Mouse (Mus musculus): Measurements from ENCODE around the gene Aspg. TPM values are rescaled to one million over a fixed set of nuclear protein-coding genes. Genes with fewer than 3 reads are reported as not detected.

Gene Aspg
- polyA plus RNA-seq, 1 experiment from 2014 or later = 0.31 TPM

DNA sequence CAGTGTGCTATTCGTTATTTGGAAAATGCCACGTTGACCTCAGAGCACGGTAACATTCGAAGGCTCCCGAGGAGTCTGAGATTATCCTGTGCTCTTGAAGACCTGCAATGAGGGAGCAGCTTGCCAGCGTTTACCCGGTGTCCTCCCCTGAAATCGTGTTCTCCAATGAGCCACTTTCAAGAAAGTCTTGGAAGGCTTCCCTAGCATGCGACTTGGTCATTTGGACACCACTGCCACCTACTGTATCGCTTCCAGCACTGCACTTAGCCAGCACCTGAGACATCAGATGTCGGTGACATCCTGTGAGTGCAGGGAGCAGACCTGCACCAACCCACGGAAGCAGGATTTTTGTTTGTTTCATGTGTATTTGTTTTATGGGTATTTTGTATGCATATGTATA lies 15.4 kb upstream of the Aspg start:
- H3K4me2 ChIP-seq (ENCODE audit: low read depth, low read length) = no peak overlapping the region; the same call in 1 of the 2 replicates
- no peaks in the 10 kb centered on the region for H3K27me3 ChIP-seq (ENCODE audit: control insufficient read depth, insufficient read depth, low read length)
- no peak overlapping the region for H3K4me3 ChIP-seq (ENCODE audit: low read depth, low read length)
- 6% methylated on average over 12 of the region's 12 CpGs for WGBS
- H3K27ac ChIP-seq (replicated peaks; ENCODE audit: low read depth, low read length) = no peak overlapping the region
- DNase-seq (ENCODE audit: low spot score) (peak; percentile 84), ATAC-seq (replicated peaks; ENCODE audit: insufficient number of reproducible peaks, low FRiP score, low TSS enrichment, low read depth) (no peak)
- no peaks in the 10 kb centered on the region for H3K9me3 ChIP-seq (replicated peaks; ENCODE audit: control insufficient read depth, low read length)
- H3K9ac ChIP-seq (replicated peaks; ENCODE audit: low read length) = 0 out of 2 replicates have a peak overlapping the region, but pooled peaks have one; percentile 25
- no peaks in the 10 kb centered on the region for H3K36me3 ChIP-seq (replicated peaks; ENCODE audit: control insufficient read depth, insufficient read depth, low read depth, low read length)
- H3K4me1 ChIP-seq (ENCODE audit: control insufficient read depth, insufficient read depth, low read length) = no peaks in the 10 kb centered on the region

DNA sequence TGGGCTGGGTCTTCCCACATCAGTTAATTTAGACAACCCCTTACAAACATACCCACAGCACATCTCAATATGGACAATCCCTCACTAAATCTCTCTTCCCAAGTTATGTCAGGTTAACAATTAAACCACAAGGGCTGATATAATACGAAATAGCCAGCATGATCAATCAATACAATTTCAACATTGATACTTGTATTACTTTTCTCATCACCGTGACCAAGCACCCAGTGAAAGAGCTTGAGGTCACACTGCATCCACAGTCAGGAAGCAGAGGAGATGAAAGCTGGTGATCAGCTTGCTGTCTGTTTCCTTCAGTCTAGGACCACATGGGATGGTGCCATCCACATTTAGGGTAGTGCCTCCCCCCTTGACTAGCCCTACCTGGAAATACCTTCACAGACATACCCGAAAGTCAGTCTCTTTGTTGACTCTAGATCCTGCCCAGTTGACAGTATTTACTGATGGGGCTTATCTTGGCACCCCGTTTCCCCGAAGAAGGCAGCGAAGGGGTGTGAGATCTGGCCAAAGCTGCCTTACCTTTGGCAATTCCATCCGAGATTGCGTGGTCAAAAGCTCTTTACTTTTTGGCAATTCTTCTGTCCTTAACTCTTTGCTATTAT lies 12.1 kb upstream of the Aspg start:
- H3K27me3 ChIP-seq (ENCODE audit: control insufficient read depth, insufficient read depth, low read length) = no peaks in the 10 kb centered on the region
- DNase-seq (ENCODE audit: low spot score) (no peak), ATAC-seq (replicated peaks; ENCODE audit: insufficient number of reproducible peaks, low FRiP score, low TSS enrichment, low read depth) (no peak)
- H3K4me2 ChIP-seq (ENCODE audit: low read depth, low read length) = no peak overlapping the region
- H3K9ac ChIP-seq (replicated peaks; ENCODE audit: low read length) = no peak overlapping the region
- no peaks in the 10 kb centered on the region for H3K9me3 ChIP-seq (replicated peaks; ENCODE audit: control insufficient read depth, low read length)
- no peaks in the 10 kb centered on the region for H3K4me1 ChIP-seq (ENCODE audit: control insufficient read depth, insufficient read depth, low read length)
- 82% methylated on average over 8 of the region's 8 CpGs for WGBS
- no peak overlapping the region for H3K27ac ChIP-seq (replicated peaks; ENCODE audit: low read depth, low read length)
- no peaks in the 10 kb centered on the region for H3K36me3 ChIP-seq (replicated peaks; ENCODE audit: control insufficient read depth, insufficient read depth, low read depth, low read length)
- H3K4me3 ChIP-seq (ENCODE audit: low read depth, low read length) = no peak overlapping the region

DNA sequence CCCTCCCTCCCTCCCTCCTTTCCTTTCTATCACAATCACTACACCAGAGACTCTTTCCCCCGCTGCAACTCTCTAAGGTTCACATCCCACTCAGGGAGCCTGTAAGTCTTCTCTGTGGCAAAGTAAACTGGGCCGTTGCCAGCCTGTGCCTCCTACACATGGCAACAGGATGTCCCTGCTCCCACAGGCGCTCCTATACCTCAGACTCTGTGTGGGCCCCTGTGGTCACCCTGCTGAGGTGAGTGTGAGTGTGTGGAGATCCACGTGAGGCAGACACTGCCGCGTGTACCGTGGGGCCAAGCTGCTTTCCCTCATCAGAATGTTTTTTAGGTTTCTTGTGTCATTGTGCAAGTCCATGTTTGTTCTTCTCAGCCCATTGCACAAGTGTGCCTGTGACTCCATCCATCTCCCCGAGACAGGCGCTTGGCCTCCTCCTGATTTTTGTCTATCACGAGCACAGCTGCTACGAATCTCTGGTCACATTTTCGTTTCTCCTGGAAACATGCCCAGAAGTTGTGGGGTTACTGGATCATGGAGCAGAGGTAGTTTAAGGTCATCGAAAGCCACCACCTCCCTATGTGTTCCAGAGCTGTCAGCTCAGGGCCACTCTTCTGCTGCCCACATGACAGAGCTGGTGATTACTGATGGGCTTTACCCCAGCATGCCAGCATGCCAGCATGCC lies 10.3 kb upstream of the Aspg start:
- 82% methylated on average over 13 of the region's 13 CpGs for WGBS
- Histone ChIP-seq H3K36me3 (replicated peaks; ENCODE audit: control insufficient read depth, insufficient read depth, low read depth, low read length) (no peaks in the 10 kb centered on the region), H3K4me1 (ENCODE audit: control insufficient read depth, insufficient read depth, low read length) (no peaks in the 10 kb centered on the region), H3K27ac (replicated peaks; ENCODE audit: low read depth, low read length) (no peak overlapping the region), H3K9me3 (replicated peaks; ENCODE audit: control insufficient read depth, low read length) (no peaks in the 10 kb centered on the region), H3K4me2 (ENCODE audit: low read depth, low read length) (no peak overlapping the region), H3K27me3 (ENCODE audit: control insufficient read depth, insufficient read depth, low read length) (no peaks in the 10 kb centered on the region), H3K9ac (replicated peaks; ENCODE audit: low read length) (no peak overlapping the region), H3K4me3 (ENCODE audit: low read depth, low read length) (no peak overlapping the region)
- ATAC-seq (replicated peaks; ENCODE audit: insufficient number of reproducible peaks, low FRiP score, low TSS enrichment, low read depth) = no peak
- DNase-seq (ENCODE audit: low spot score) = no peak

DNA sequence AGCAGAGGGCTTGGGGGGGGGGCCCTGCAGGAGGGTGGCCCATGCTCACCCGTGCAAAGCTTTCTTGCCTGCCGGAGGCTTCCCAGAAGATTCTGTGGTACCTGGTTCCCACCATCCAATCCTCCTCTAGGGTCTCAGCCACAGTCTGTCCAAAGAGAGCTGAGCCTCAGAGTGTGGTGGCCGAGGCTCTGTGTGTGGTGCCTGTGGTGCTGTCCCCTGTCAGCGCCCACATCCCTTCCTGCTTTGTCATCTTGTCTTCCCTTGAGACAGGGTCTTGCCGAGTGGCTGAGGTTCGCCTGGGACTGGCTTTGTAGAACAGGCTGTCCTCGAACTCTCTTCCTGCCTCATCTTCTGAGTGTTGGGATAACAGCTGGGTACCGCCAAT lies 9.8 kb upstream of the Aspg start:
- WGBS = 73% methylated on average over 8 of the region's 8 CpGs
- Histone ChIP-seq H3K36me3 (replicated peaks; ENCODE audit: control insufficient read depth, insufficient read depth, low read depth, low read length) (no peaks in the 10 kb centered on the region), H3K4me1 (ENCODE audit: control insufficient read depth, insufficient read depth, low read length) (no peaks in the 10 kb centered on the region), H3K9ac (replicated peaks; ENCODE audit: low read length) (no peak overlapping the region), H3K27me3 (ENCODE audit: control insufficient read depth, insufficient read depth, low read length) (no peaks in the 10 kb centered on the region), H3K4me2 (ENCODE audit: low read depth, low read length) (no peak overlapping the region), H3K4me3 (ENCODE audit: low read depth, low read length) (no peak overlapping the region), H3K27ac (replicated peaks; ENCODE audit: low read depth, low read length) (no peak overlapping the region), H3K9me3 (replicated peaks; ENCODE audit: control insufficient read depth, low read length) (no peaks in the 10 kb centered on the region)
- ATAC-seq (replicated peaks; ENCODE audit: insufficient number of reproducible peaks, low FRiP score, low TSS enrichment, low read depth) = no peak
- no peak for DNase-seq (ENCODE audit: low spot score)

DNA sequence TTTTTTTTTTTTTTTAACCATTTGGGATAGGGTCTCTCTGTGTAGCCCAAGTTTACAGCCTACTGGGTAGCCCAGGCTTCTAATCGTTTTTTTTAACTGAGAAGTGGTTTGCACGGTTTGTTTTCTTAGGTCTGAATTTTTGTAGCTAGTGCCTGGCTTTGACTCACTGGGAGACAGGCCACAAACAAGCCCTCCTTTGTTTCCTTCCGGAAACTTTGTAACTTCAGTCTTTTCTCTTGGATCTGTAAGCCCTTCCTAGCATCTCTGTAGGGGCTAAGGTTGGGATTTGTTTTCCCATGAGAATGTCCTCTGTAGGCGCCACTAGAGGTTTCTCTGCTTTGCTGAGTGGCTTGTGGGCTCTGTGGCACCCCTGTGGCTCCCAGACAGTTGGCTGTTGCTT lies 6.4 kb upstream of the Aspg start:
- H3K4me3 ChIP-seq (ENCODE audit: low read depth, low read length) = no peak overlapping the region
- H3K9ac ChIP-seq (replicated peaks; ENCODE audit: low read length) = no peak overlapping the region
- DNase-seq (ENCODE audit: low spot score) (no peak), ATAC-seq (replicated peaks; ENCODE audit: insufficient number of reproducible peaks, low FRiP score, low TSS enrichment, low read depth) (no peak)
- 35% methylated on average over 4 of the region's 4 CpGs for WGBS
- H3K4me2 ChIP-seq (ENCODE audit: low read depth, low read length) = no peak overlapping the region
- H3K36me3 ChIP-seq (replicated peaks; ENCODE audit: control insufficient read depth, insufficient read depth, low read depth, low read length) = no peaks in the 10 kb centered on the region
- no peaks in the 10 kb centered on the region for H3K9me3 ChIP-seq (replicated peaks; ENCODE audit: control insufficient read depth, low read length)
- no peak overlapping the region for H3K27ac ChIP-seq (replicated peaks; ENCODE audit: low read depth, low read length)
- no peaks in the 10 kb centered on the region for H3K4me1 ChIP-seq (ENCODE audit: control insufficient read depth, insufficient read depth, low read length)
- H3K27me3 ChIP-seq (ENCODE audit: control insufficient read depth, insufficient read depth, low read length) = no peaks in the 10 kb centered on the region

DNA sequence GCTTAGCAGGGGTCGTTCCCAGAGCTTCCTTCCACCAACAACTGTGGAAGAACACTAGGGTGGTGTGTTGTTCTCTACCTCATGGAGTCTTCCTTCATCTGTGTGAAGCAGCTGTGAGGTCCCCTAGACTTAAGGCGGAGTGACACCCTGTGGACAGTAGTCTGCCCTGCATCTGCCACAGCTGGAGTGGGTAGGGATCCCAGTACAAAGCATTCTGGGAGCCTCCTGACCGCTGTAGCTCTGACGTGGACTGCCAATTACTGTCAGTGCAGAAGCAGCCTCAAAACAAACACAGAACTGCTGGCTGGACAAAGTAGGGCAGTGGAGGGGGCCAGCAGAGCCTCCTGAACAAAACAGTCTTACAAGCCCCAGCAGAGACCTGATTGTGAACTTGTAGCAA lies 5.4 kb upstream of the Aspg start:
- Histone ChIP-seq H3K27ac (replicated peaks; ENCODE audit: low read depth, low read length) (no peak overlapping the region), H3K4me3 (ENCODE audit: low read depth, low read length) (no peak overlapping the region), H3K9ac (replicated peaks; ENCODE audit: low read length) (no peak overlapping the region), H3K4me1 (ENCODE audit: control insufficient read depth, insufficient read depth, low read length) (no peaks in the 10 kb centered on the region), H3K36me3 (replicated peaks; ENCODE audit: control insufficient read depth, insufficient read depth, low read depth, low read length) (no peaks in the 10 kb centered on the region), H3K27me3 (ENCODE audit: control insufficient read depth, insufficient read depth, low read length) (no peaks in the 10 kb centered on the region), H3K4me2 (ENCODE audit: low read depth, low read length) (no peak overlapping the region), H3K9me3 (replicated peaks; ENCODE audit: control insufficient read depth, low read length) (no peaks in the 10 kb centered on the region)
- DNase-seq (ENCODE audit: low spot score) = no peak
- 47% methylated on average over 4 of the region's 4 CpGs for WGBS
- no peak for ATAC-seq (replicated peaks; ENCODE audit: insufficient number of reproducible peaks, low FRiP score, low TSS enrichment, low read depth)

DNA sequence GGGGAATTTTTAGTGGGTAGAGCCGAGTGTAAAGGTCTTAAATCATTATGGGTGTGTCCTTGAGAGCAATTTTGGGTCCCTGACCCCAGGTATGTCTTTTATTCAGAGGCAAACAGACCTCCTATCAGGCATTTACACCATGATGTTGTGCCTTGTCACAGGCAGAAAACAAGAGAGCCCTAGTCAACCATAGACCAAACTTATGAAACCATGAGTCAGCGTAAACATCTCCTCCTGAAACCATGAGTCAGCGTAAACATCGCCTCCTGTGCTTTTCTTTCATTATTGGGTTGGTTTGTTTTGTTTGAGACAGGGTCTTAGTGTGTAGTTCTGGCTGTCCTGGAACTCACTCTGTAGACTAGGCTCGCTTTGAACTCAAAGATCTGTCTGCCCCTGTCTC lies 3.3 kb upstream of the Aspg start:
- Histone ChIP-seq H3K9ac (replicated peaks; ENCODE audit: low read length) (no peak overlapping the region), H3K9me3 (replicated peaks; ENCODE audit: control insufficient read depth, low read length) (no peaks in the 10 kb centered on the region), H3K4me3 (ENCODE audit: low read depth, low read length) (no peak overlapping the region), H3K27ac (replicated peaks; ENCODE audit: low read depth, low read length) (no peak overlapping the region), H3K4me2 (ENCODE audit: low read depth, low read length) (no peak overlapping the region), H3K27me3 (ENCODE audit: control insufficient read depth, insufficient read depth, low read length) (no peaks in the 10 kb centered on the region), H3K36me3 (replicated peaks; ENCODE audit: control insufficient read depth, insufficient read depth, low read depth, low read length) (no peaks in the 10 kb centered on the region), H3K4me1 (ENCODE audit: control insufficient read depth, insufficient read depth, low read length) (peaks cover 3% of the 10 kb centered on the region; the same call in 1 of the 2 replicates)
- WGBS = 90% methylated on average over 5 of the region's 5 CpGs
- ATAC-seq (replicated peaks; ENCODE audit: insufficient number of reproducible peaks, low FRiP score, low TSS enrichment, low read depth) (no peak), DNase-seq (ENCODE audit: low spot score) (no peak)

DNA sequence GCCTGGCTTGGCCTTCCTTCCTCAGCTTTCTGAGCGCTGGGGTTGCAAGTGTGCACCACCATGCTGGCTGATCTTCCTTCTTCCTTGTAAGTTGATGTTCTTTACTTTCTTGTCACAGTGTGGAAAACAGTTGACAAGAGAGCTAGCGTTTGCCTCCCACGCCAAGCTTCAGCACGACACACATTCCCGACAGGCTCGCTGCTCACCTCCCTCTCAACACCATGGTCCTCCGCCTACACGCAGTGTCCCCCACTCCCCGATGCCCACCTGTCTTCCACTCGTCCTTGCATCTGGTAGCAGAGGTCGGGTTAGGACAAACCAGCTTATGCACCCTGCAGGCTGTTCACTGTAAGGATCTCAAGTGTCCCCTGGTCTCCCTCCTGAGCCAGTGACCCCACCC lies 1.6 kb upstream of the Aspg start:
- H3K4me2 ChIP-seq (ENCODE audit: low read depth, low read length) = no peak overlapping the region
- no peak overlapping the region for H3K9ac ChIP-seq (replicated peaks; ENCODE audit: low read length)
- no peak overlapping the region for H3K4me3 ChIP-seq (ENCODE audit: low read depth, low read length)
- H3K9me3 ChIP-seq (replicated peaks; ENCODE audit: control insufficient read depth, low read length) = no peaks in the 10 kb centered on the region
- ATAC-seq (replicated peaks; ENCODE audit: insufficient number of reproducible peaks, low FRiP score, low TSS enrichment, low read depth) (no peak), DNase-seq (ENCODE audit: low spot score) (no peak)
- WGBS = 87% methylated on average over 11 of the region's 11 CpGs
- H3K27me3 ChIP-seq (ENCODE audit: control insufficient read depth, insufficient read depth, low read length) = no peaks in the 10 kb centered on the region
- H3K27ac ChIP-seq (replicated peaks; ENCODE audit: low read depth, low read length) = no peak overlapping the region
- H3K4me1 ChIP-seq (ENCODE audit: control insufficient read depth, insufficient read depth, low read length) = peaks cover 3% of the 10 kb centered on the region; the same call in 1 of the 2 replicates
- no peaks in the 10 kb centered on the region for H3K36me3 ChIP-seq (replicated peaks; ENCODE audit: control insufficient read depth, insufficient read depth, low read depth, low read length)
